Mouse (Mus musculus): ENCODE measurements at regions not wholly inside any gene's neighbourhood (a gene's known extent, or its start where the extent isn't known, plus 50 kb on each side); places are given as distances from the start of the nearest gene placed in this dataset.

GRCm38 (mm10) chr5:57396376-57396775, 321.4 kb upstream of the Pcdh7 start:
- no peak for DNase-seq (ENCODE audit: low read depth, low spot score)

GRCm38 (mm10) chr5:57418216-57418615, 299.6 kb upstream of the Pcdh7 start:
- no peak for DNase-seq (ENCODE audit: low read depth, low spot score)

- DNase-seq (ENCODE audit: low read depth, low spot score), result no peak
Measured at GRCm38 (mm10) chr5:57451050-57451449, 266.7 kb upstream of the Pcdh7 start.

- DNase-seq (ENCODE audit: low read depth, low spot score), result no peak
Measured at GRCm38 (mm10) chr5:57451504-57451903, 266.3 kb upstream of the Pcdh7 start.

GRCm38 (mm10) chr5:57474978-57475377, 242.8 kb upstream of the Pcdh7 start:
- DNase-seq (ENCODE audit: low read depth, low spot score), result peak; percentile 16

- no peak for DNase-seq (ENCODE audit: low read depth, low spot score)
Measured at GRCm38 (mm10) chr5:57477860-57478259, 239.9 kb upstream of the Pcdh7 start.

Measured in brain, embryonic 18.5 days (tissue).